Mouse (Mus musculus): Measurements from ENCODE around the gene Dppa5a.
"Not testable (repeated sequence)": the region's sequence is repeated elsewhere in the genome, so short reads cannot be mapped to it uniquely, and the experiment has no call there.

The Dppa5a gene

DNA sequence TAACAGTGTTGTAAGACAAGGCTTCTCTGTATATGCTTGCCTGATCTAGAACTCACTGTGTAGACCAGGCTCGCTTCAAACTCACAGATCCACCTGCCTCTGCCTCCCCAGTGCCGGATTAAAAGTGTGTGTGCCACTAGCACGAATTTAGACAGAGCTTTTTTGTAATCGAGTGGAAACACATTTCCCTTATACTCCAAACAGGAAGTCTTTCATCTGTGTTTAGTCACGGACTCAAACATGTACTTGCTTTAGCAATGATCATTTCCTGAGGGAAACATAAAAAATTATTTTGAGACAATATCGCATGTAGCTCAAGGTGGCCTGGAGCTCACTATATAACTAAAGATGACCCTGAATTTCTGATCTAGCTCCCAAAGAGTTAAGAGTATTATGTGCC, 4.6 kb downstream of the Dppa5a start:
- DNase-seq: no peak

DNA sequence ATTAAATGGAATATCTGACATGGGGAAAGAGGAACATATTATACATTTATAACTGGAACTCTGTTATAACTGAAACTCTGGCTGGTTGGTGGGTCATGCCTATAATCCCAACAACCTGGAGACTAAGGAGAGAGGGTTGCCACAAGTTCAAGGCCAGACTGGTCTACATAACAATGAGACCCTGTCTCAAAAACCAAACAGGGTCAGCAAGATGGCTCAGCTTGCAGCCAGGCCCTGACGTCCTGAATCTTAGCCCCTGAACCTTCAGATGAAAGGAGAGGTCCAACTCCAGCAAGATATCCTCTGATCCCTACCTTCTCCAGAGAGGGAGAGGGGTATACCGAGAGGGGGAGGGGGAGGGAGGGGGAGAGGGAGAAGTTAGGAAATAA, 7.5 kb downstream of the Dppa5a start:
- DNase-seq: no peak

DNA sequence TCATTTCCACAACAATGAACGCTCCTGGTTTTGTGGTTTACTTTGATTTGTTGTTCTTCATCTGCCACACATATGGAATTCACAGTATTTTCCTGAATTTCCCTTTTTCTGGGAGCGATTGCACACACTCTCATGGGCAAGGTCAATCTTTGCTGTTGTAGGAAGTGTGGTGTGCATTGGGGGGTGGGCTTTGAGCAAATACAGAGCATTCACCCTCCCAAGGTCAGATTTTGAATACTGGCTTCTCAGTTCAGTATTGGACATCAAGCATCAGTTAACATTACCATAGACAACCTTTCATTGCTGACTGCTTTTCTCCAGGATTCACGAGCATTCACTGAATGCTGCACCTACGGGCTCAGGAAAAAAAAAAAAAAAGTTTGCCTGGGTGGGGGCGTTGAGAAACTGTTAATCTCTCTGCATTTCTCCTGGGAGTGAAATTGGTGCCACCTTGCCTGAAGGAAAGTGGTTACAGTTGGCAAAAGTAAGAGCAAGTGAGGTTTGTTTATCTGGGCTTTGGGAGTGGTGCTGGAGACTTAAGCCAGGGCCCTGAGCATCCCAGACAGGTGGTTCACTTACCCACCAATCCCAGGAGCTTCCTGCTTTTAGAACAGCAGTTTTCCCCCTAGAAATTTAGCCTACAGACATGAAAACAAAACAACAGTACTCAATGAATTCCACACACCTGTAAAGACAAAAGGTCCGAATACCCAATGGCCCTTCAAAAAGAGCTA, 8.1 kb downstream of the Dppa5a start:
- no peak for DNase-seq

DNA sequence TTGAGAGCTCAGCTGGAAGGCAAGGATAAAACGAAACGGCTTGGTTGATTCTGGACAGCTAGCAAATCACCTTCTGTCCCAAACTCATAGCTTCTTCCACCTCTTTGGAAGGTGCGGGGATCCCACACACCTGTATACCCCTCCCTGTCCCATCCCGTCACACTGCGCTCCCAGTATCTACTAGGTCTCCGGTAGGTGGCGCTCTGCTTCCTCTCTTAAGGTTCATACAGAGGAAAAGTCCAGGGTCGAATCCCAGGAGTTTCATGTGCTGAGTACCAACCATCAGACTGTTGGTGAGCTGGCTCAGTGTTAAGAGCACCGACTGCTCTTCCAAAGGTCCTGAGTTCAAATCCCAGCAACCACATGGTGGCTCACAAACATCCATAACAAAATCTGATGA, 9.9 kb downstream of the Dppa5a start:
- peak; percentile 17 for DNase-seq

DNA sequence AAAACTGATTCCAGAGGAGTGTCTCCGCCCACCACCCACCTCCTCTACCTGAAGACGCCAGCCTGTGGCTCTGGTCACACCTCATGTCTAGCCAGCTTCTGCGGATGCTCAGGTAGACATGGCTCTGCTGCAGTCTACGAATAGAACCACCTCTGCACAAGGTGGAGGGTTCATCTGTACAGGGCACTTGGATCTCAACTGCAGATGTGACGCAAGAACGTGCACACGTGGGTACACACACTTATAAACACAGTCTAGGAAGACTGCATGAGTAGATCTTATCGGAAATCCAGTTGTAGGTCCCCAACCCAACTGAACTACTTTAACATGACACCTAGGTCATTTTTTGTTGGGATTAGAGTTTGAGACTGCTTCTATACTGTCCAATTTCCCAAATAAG, 12.4 kb downstream of the Dppa5a start, which contains the start of gene Gsta2:
TSS of gene Gsta2 (minus strand) at position 178 of the 400 bp plus-strand sequence.
- DNase-seq: no peak

DNA sequence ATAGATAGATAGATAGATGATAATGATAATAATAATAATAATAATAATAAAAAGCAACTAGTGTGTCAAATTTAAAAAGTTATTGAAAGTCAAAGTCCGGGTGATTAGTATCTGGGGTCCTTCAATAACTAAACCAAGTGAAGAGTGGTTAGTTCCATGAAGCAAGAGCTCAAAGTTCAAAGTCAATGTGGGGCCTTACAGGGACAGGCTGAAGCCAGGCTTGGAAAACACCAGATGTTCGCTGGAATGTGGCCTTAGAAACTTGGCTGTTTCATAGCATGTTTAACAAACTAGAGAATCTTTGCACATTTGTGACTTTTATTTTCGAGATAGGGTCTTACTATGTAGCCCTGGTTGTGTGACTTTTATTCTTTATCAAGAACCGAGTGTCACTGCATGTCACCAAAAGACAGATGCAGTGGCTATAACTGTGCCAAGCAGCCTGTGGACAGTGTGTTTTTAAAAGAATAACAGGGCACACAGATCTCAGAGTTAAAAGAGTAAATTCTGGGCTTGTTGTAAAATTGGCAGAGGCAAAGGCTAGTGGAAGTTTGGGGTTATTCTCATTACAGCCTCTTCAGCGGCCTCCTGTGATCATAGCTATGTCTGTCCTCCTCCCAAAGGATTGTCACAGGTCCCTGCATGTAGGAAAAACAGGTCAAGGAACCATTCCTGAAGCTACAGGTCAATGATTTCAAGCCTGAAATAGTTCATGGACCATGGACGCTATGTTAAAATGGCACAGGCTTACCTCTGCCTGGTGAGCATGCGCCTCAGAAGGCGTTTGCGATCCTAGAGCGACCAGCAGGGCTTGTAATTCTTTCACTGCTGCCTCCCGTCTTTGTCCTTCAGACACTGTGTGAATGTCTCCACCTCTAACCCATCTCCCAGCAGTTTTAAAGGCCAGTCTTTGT, 13.1 kb downstream of the Dppa5a start:
- DNase-seq: no peak

DNA sequence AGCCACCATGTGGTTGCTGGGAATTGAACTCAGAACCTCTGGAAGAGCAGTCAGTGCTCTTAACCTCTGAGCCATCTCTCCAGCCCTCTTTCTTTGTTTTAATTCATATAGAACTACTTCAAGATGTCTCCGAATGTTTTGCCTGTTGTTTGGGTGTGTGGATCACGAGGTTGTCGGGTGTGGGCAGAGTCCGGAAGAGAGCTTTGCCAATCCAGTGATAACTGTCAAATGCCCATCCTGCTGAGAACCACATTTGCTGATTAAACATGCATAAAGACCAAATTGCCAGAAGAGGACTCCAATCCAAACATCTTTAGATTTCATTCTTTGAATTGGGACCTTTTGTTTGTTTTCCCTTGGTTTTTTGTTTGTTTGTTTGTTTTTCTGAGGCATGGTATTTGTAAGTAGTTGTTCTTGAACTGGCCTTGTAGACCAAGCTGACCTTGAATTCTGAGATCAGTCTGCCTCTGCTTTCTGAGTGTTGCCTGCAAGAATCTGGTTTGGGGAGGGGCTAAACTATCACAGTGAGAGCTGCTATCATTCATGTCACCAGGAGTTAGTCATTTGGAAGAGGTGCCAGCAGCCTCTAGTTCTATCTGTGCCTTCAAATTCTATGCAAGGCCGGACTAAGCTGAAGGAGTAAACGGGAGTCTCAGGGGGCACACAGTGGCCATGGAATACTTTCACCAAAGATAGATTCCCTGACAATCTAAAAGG, 16.3 kb downstream of the Dppa5a start:
- DNase-seq: no peak

DNA sequence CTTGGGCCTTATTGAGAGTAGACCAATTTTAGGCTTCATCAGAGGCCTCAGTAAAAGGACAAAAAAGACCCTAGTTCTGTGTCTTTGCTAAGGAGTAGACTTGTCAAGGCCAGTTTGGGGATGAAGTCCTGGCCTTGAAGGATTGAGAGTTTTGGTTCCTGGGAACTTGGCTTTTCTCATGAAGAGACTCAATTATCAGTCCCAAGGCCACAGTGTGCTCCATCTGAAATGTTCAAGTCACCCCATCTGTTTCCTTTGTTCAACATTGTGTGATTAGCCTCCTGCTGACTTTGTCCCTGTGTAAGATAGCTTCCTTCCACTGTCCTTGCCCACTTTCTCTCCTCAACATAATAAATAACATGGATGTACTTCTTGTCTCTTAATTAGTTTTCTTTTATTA, 18.0 kb downstream of the Dppa5a start:
- DNase-seq: not testable (repeated sequence)

DNA sequence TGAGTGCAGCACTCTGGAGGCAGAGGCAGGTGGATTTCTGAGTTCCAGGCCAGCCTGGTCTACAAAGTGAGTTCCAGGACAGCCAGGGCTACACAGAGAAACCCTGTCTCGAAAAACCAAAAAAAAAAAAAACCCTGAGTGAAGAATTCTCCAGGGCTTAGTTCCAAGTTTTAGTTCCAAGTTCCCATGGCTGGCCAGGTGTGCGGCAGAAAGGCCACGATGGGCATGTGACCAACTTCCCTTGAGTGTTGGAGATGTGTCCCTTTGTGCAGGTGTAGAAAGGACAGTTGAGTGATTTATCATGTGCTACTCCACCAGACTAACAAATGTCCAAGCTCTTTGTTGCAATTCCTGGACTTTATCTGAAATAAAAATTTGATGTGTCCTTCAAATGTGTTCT, 18.8 kb downstream of the Dppa5a start:
- not testable (repeated sequence) for DNase-seq

DNA sequence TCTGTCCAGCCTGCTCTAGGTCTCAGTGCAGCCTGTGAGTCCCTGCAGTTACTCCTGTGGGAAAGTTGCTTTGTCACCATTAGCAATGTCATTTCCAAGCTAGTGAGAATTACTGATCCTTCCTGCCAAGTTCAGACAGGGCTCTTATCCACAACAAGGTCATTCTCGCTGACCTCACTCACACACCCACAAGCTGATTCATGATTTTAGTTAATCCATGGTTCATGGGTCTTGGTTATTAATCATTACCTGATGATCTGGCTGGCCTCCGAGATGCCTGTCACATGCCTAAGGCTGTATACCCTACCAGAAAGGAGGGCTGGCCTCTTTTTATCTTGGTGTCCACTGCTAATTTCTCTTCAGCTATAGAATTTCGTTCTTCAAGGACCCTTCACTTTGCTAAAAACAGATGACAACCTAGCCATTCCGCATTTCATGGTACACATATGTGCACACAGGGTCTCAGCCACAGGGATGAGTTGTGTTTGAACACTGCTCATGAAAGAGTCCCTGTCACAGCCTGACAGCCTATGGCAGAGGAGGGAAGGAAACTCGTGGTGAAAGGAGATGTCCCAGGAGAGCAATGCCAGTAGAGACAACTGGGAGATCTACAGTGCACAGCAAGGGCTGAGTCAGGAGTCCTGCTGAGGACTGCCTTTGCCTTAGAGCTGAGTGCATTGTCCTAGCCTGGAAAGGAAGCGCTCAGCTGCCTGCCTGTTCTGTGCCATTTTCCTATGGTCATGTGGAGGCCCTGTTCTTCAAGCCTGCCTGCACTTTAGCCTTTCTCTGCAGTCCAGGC, 19.6 kb downstream of the Dppa5a start:
- not testable (repeated sequence) for DNase-seq

DNA sequence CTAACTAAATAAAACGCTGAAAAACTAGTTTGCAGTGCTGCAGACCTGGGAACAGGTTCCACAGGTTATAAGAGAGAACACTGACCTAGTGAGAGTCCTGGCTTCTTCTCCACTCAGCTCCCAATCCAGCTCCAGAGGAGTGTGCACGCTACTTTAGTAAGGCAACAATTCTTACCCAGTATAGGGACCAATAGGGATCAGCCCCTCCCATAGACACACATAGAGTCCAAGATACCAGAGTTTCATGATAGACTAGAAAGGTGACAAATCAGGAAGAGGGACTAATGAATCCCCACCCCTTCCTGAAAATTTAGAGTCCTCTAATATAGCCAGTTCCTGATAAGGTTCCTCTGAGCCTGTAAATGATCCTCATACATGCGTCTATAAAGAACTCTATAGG, 21.0 kb downstream of the Dppa5a start:
- DNase-seq: no peak

DNA sequence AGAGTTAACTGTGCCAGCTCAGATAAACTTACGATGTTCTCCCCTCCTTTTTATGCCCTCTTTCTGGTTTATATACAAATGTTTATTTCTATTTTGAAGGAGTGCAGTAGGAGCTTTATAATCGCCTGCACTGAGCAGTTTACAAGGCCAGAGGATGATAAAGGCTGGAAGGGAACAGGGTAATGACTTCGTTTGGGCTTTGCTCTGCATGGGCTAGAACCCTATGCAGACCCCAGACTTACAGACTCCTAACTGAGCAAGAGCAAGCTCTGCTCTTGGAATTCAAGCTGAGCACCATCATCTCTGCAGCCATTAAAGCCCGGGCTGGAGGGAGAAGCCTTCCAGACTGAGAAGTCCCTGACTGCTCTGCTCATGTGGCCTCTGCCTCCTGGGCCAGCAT, 22.7 kb downstream of the Dppa5a start:
- DNase-seq: not testable (repeated sequence)

DNA sequence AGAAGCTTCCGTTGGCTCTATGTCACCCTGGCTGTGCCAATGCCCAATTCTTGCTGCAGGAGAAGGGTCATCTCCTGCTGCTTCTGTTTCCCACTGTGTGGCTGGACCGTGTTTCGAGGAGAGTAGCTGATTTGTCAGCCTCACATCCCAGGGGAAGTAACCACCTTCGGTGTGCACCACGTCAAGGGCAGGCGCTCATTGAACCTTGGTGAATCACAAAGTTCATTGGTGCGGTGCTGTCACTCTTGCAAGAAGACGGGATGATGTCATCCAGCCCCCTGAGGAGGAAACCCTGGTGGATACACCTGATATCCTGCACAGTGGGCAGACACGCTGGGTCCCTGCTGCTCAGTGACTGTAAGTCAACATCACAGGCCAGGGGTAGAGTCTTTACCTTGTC, 24.9 kb downstream of the Dppa5a start:
- not testable (repeated sequence) for DNase-seq

DNA sequence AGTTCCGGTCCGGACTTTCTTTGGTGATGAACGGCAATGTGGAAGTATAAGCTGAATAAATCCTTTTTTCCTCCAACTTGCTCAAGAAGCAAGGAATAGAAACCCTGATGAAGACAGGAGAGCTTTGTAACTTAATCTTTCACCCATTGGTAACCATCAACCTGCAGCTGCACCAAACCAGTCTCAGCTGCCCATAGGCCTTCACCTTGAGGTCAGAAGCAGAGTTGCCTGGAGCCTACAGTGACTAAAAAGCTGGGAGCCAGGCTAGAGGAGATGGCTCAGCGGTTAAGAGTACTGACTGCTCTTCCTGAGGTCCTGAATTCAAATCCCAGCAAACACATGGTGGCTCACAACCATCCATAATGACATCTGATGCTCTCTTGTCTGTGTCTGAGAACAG, 25.5 kb downstream of the Dppa5a start:
- not testable (repeated sequence) for DNase-seq

DNA sequence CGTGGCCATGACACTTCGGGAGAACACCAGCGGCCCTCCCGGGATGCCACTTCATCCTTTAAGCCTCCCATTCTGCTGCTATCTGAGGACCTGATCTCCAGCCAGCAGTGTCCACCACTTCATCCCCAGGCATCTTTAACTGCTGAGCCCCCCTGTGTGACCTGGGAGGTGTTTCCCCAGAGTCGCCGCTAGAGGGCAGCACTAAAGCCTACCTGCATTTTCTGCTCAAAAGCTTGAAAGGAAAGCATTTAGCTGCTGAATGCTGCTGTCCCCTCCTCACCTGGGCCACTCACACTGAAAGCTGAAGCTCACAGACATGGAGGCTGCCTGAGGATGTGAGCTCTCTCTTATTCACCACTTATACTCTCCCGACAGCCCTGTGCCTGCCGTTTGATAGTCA, 27.7 kb downstream of the Dppa5a start:
- peak; percentile 8 for DNase-seq

DNA sequence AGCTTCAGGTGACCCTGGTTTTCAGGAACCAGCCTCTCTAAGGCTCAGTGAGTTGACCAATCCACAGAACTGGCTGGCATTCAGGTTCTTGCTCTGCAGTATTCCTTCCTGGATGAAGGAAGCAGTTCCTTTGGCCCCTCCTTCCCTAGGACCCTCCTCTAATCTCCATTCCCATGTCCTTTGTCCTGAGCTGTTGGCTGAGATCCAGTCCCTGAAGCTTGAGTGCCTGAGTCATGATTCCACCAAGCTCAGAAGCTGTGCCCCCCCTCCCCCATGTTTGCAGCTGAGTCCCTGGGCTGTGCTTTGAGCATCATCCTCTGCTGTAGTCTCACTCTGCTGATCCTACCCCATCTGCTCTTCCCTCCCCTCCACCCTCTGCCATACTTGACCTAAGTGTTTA, 30.9 kb downstream of the Dppa5a start:
- not testable (repeated sequence) for DNase-seq

DNA sequence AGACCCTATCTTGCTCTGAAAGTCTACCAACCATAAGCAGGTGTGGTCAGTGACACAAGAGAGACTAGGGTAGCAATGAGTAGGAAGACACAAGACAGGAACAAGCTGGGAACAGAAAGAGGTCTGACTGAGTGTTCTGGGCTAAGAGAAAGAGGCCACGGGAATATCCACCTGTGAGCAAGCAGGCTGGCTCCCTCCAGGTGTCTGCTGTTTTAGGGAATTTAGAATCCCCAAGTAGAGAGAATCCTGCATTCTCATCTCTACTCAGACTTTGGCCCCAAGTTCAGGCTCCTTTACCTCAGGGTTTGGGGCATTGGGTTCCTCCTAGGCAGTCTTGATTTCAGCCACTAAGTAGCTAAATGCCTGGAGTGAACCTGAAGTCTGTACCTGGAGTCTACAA, 40.7 kb downstream of the Dppa5a start, which contains the start of gene Omt2b:
TSS of gene Omt2b (plus strand) at position 301 of the 400 bp plus-strand sequence.
- not testable (repeated sequence) for DNase-seq

DNA sequence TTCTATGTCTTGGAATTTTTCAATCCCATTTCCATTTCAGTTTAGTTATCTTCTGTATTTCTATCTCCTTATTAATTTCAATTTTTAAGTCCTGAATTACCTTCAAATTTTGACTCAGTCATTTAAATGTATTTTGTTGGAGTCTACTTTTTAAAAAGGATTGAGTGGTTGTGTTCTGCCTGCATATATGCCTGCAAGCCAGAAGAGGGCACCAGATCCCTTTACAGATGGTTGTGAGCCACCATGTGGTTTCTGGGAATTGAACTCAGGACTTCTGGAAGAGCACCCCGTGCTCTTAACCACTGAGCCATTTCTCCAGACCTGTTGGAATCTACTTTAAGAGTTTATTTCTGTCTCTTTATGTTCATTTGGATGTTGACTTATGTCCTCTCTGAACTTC, 48.5 kb downstream of the Dppa5a start:
- no peak for DNase-seq

All from cerebellum, adult 9-11 months (tissue).